Mouse (Mus musculus): Measurements from ENCODE around the gene Dixdc1. TPM values are rescaled to one million over a fixed set of nuclear protein-coding genes. Genes with fewer than 3 reads are reported as not detected.

Gene Dixdc1
- total RNA-seq, 1 experiment from 2014 or later: not detected

GRCm38 (mm10) chr9:50709108-50709507, 30.2 kb downstream of the Dixdc1 start:
- no peak for ATAC-seq (replicated peaks; ENCODE audit: low read depth, poor library complexity, severe bottlenecking)

- no peak for ATAC-seq (replicated peaks; ENCODE audit: low read depth, poor library complexity, severe bottlenecking)
Measured at GRCm38 (mm10) chr9:50704907-50705306, 34.4 kb downstream of the Dixdc1 start.

GRCm38 (mm10) chr9:50700921-50701691, 38.2 kb downstream of the Dixdc1 start:
- ATAC-seq (replicated peaks; ENCODE audit: low read depth, poor library complexity, severe bottlenecking): 0 out of 2 replicates have a peak, but pooled peaks have one; percentile 20

GRCm38 (mm10) chr9:50698418-50699409, 40.6 kb downstream of the Dixdc1 start:
- 0 out of 2 replicates have a peak, but pooled peaks have one; percentile 27 for ATAC-seq (replicated peaks; ENCODE audit: low read depth, poor library complexity, severe bottlenecking)

DNA sequence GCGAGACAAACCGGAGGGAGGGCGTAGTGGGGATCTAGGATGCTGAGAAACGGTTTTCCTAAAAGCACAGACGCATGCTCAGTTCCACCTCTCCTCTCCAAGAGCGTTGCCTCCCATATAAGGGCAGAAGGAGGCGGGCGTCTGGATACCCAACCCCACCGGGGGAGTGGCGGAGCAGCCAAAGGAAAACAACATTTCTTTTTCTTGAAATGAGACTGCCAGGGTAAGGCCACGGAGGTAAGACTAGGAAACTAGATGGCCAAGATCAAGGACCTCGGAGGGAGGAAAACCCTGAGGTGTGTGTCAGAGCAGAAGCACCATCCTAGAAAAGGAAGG, 41.6 kb downstream of the Dixdc1 start:
- ATAC-seq (replicated peaks; ENCODE audit: low read depth, poor library complexity, severe bottlenecking): peak; percentile 78

- no peak for ATAC-seq (replicated peaks; ENCODE audit: low read depth, poor library complexity, severe bottlenecking)
Measured at GRCm38 (mm10) chr9:50696851-50697705, 42.2 kb downstream of the Dixdc1 start.

DNA sequence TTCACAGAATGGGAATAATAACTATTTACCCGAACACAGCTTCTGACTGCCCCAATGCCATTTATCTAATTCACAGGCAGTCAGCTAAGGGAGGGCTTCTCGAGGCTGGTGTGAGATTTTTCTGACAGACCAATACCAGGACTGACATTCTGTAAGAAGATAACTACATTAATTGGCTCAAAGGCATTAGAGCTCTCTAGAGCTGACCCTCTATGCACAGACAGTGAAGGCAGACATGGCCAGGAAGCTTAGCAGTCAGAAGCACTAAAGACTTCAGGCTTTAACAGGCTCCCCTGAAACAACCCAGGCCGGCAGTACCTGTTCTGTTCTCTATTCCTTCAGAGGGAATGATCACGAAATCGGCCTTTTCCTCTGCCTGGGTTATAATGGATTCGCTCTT, 44.2 kb downstream of the Dixdc1 start:
- ATAC-seq (replicated peaks; ENCODE audit: low read depth, poor library complexity, severe bottlenecking): no peak

GRCm38 (mm10) chr9:50693631-50694030, 45.7 kb downstream of the Dixdc1 start:
- peak; percentile 72 for ATAC-seq (replicated peaks; ENCODE audit: low read depth, poor library complexity, severe bottlenecking)

DNA sequence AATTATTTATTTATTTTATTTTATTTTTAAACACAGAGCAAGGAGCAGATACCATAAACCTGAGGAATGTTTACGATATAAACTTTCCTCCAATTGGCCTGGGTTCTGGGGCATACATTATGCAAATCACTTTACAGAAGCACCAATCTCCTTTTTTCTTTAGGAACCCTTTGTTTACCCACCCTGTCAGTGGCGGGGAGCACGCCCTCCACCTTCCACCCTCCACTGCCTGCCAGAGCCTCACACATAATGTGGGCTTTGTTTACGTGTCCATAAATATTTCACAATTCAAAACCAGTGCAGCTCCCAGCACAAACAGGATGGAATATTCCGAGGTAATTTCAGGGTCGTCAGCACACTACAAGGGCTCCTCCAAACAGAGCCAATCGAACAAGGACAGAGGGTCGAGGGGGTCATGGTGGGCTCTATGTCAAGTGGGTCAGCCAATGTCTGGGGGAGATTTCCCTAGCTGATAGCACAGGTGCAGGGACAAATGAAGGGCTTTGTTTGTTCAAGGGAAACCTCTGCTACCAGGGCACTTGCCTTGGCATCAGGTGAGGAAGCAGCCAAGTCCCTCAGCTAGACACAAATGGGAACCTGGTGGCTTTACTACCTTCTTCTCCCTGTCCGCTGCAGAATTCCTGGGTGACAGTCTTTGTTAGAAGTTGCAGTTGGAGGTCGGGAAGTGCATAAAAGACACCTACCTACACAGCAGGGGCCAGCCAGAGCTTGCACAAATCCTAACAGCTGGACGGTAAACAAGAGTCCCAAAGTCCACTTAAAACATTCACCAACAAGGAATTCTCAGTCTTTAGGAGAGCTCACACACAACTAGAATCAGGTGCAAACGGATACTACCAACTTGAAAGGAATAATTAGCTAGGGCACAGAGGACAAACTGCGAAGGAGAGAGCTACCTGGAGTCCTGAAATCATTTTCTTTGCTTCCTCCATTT, 46.4 kb downstream of the Dixdc1 start:
- no peak for ATAC-seq (replicated peaks; ENCODE audit: low read depth, poor library complexity, severe bottlenecking)

DNA sequence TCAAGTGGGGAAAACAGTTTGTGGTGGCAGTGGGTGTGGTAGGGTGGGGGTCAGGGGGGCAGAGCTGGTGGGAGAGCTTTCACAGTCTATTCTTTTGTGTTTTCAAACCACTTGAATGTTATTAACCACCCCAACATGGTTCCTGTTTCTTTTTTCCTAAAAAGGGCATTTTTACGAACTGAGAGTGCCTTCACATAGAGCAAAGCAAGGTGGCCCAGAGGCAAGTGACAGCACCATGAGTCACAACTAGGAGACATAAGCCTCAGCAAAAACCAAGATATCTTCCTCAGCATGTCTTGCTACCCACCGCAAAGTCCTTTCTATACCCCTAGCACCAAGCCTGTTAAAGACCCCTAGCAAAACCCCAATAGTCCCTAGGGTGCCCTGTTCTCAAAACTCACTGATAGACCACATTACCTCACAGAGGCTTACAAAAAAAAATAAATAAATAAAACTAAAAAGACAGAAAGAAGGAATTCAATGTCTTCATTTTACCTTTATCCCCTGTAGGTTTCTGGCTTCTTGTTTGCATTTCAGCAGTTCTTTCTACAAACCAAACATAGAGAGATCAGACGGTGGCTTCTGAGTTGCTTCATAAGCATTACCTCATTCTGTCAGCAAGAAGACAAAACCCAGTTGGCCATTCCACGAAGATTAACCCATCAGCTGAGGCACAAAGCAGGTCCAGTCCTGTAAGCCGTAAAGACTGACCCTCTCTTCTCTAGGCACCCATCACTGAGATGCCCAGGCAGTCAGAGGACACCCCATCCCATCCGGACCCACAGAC, 52.3 kb downstream of the Dixdc1 start:
- 0 out of 2 replicates have a peak, but pooled peaks have one; percentile 11 for ATAC-seq (replicated peaks; ENCODE audit: low read depth, poor library complexity, severe bottlenecking)

GRCm38 (mm10) chr9:50681727-50682126, 57.6 kb downstream of the Dixdc1 start:
- ATAC-seq (replicated peaks; ENCODE audit: low read depth, poor library complexity, severe bottlenecking): 0 out of 2 replicates have a peak, but pooled peaks have one; percentile 18

DNA sequence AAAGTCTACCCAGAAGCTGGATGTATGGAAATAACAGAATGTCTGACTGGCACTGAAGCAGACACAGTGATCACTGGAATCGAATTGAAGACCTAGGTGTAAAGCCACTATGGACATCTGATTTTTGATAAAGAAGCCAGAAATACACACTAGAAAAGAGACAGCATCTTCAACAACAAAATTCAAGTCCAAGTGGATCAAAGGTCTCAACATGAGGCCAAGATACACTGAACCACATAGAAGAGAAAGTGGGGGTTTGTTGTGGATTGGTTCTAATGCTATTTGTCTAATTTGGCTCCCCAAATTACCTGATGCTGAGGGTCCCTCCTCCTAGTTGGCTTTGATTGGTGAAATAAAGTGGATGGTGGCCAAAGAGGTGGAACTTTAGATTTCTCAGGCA, 59.9 kb downstream of the Dixdc1 start:
- ATAC-seq (replicated peaks; ENCODE audit: low read depth, poor library complexity, severe bottlenecking): no peak

DNA sequence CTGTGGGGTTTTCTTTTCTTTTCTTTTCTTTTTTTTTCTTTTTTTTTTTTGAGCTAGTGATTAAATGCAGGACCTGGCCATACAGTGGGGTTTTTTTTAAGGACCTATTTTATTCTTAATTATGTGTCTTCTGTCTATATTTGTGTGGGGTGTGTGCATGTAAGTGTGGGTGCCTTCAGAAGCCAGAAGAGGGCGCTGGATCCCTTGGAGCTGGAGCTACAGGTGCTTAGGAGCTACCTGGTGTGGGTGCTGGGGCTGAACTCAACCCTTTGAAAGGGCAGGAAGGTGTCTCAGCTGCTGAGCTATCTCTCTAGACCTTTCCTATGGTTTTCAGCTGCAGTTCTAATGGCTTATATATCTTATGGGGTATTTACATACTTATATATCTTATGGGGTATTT, 64.5 kb downstream of the Dixdc1 start:
- ATAC-seq (replicated peaks; ENCODE audit: low read depth, poor library complexity, severe bottlenecking): no peak

DNA sequence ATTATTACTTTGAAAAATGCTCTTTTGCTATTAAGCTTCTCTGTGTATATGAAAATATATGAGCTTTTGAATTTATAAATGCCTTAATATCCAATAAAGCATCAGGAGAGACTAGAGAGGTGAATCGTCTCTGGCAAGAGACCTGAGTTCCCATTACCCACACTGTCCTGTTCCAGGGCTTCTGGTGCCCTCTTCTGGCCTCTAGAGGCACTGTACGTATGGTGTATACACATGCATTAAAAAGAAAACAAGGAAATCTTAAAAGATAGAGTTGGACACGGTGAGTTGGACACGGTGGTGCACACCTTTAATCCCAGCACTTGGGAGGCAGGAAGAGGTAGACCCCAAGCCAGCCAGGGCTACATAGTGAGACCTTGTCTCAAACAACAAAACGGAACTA, 68.6 kb downstream of the Dixdc1 start:
- peak; percentile 95 for ATAC-seq (replicated peaks; ENCODE audit: low read depth, poor library complexity, severe bottlenecking)

- ATAC-seq (replicated peaks; ENCODE audit: low read depth, poor library complexity, severe bottlenecking): no peak
Measured at GRCm38 (mm10) chr9:50667579-50668498, 71.5 kb downstream of the Dixdc1 start.

DNA sequence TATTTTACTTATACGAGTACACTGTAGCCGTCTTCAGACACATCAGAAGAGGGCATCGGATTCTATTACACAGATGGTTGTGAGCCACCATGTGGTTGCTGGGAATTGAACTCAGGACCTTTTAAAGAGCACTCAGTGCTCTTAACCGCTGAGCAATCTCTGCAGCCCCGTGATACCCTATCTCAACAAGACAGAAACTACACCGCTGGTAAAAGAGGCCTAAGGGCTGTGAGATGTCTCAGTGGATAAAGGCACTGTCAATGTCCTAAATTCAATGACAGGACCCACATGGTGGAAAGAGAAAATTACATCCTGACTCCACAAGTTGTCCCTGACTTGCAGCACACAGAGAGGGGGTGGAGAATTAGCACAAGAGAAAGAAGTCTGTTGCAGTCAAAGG, 72.9 kb downstream of the Dixdc1 start:
- no peak for ATAC-seq (replicated peaks; ENCODE audit: low read depth, poor library complexity, severe bottlenecking)

DNA sequence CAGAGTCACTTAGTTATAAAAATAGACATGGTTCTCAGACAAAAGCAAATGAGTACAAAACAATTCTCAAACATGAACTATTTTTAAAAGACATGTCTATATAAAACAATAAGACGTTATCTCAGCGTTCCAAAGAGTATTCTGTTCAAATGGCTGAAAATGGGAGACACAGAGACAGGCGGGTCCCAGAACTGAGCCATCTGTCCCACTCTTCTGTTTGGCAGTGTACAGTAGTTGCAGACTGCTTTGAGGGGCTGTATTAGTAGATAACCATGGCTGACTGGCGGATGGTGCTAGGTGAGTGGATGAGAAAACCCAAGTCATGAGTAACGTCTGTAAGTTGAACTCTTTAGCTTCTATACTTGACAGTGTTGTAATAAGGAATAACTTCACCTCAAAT, 74.5 kb downstream of the Dixdc1 start:
- ATAC-seq (replicated peaks; ENCODE audit: low read depth, poor library complexity, severe bottlenecking): no peak
